Mouse (Mus musculus): ENCODE data around the gene Sgpp2. TPM values are rescaled to one million over a fixed set of nuclear protein-coding genes. Genes with fewer than 3 reads are reported as not detected.

Gene Sgpp2
- 21.8 TPM for polyA plus RNA-seq (2015; fragmentation: Illumina TruSeq; extraction: RNeasy Lipid Tissue Mini Kit (QIAGEN cat#74804); ENCODE audit: low read depth, low replicate concordance)

GRCm38 (mm10) chr1:78310021-78310752 is at the start of gene Sgpp2:
Gene Sgpp2, plus strand, starts transcription at chr1:78310345.

Other genes with a start within 250 kb of the Sgpp2 start
- 0.37 TPM for gene Pax3, start 113.2 kb upstream of the Sgpp2 start, polyA plus RNA-seq (2015; fragmentation: Illumina TruSeq; extraction: RNeasy Lipid Tissue Mini Kit (QIAGEN cat#74804); ENCODE audit: low read depth, low replicate concordance)
- 64.4 TPM for gene Farsb, start 178.6 kb downstream of the Sgpp2 start, polyA plus RNA-seq (2015; fragmentation: Illumina TruSeq; extraction: RNeasy Lipid Tissue Mini Kit (QIAGEN cat#74804); ENCODE audit: low read depth, low replicate concordance)
- gene Mogat1, start 200.6 kb downstream of the Sgpp2 start, polyA plus RNA-seq (2015; fragmentation: Illumina TruSeq; extraction: RNeasy Lipid Tissue Mini Kit (QIAGEN cat#74804); ENCODE audit: low read depth, low replicate concordance) = 2.2 TPM
- gene BC035947, start 201.8 kb downstream of the Sgpp2 start, polyA plus RNA-seq (2015; fragmentation: Illumina TruSeq; extraction: RNeasy Lipid Tissue Mini Kit (QIAGEN cat#74804); ENCODE audit: low read depth, low replicate concordance) = 1.3 TPM